Mouse (Mus musculus): Measurements from ENCODE around the gene Ecel1.

DNA sequence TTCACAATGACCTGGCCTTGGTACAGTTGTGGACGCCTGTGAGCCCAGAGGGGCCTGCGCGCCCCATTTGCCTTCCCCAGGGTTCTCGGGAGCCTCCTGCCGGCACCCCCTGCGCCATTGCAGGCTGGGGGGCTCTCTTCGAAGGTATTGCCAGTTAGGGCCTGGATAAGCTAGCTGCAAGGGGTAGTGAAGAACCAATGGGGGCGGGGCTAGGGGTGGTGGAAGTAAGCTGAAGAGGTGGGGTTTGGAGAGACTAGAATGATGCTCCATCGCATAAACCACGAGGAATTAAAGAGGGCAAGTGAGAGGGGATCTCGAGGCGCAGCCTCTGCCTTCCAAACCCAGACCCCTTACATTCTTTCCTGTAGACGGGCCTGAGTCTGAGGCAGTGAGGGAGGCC, 29.2 kb upstream of the Ecel1 start:
- TF ChIP-seq POLR2A (IDR thresholded peaks at IDR 0.05; ENCODE audit: low read depth, low read length) (no peak), CTCF (IDR thresholded peaks at IDR 0.05; ENCODE audit: borderline replicate concordance, insufficient read depth, low read length) (no peak)
